Mouse (Mus musculus): ENCODE measurements around the gene Leng9.

GRCm38 (mm10) chr7:4178438-4178837 lies 28.3 kb upstream of the Leng9 start:
- TF ChIP-seq CTCF (IDR thresholded peaks at IDR 0.05; ENCODE audit: extremely low read depth, insufficient read depth, low read length): no peak
- TF ChIP-seq POLR2A (IDR thresholded peaks at IDR 0.05; ENCODE audit: extremely low read depth, insufficient read depth, low read length): no peak

Measured in cortical plate, adult 2 months (tissue).